Mouse (Mus musculus) granulocyte monocyte progenitor cell, adult 5-6 weeks (primary cell): ENCODE measurements around the gene Plk3. TPM values are rescaled to one million over a fixed set of nuclear protein-coding genes. Genes with fewer than 3 reads are reported as not detected.

Source experiments
- ATAC-seq: replicated peaks from 2 replicates; pipeline ENCODE4 v1.8.0; 2016; ENCODE audit warnings: mild to moderate bottlenecking, moderate TSS enrichment, inconsistent platforms; ENCODE audit not compliant: poor library complexity, severe bottlenecking
- total RNA-seq, 2 experiments: library from RNA; stranded (forward) in 1 of 2; stranded (reverse) in 1 of 2; fragments of 200-712, 200-1000 nt in 1 of 2; fragments of >200 nt in 1 of 2; fragmentation: Nextera tagmentation in 1 of 2; gene quantifications; 2 replicates each; pipeline ENCODE4 v1.2.3; 2014 to 2017

Gene Plk3
- total RNA-seq, 2 experiments from 2014 or later: 1.5 TPM

DNA sequence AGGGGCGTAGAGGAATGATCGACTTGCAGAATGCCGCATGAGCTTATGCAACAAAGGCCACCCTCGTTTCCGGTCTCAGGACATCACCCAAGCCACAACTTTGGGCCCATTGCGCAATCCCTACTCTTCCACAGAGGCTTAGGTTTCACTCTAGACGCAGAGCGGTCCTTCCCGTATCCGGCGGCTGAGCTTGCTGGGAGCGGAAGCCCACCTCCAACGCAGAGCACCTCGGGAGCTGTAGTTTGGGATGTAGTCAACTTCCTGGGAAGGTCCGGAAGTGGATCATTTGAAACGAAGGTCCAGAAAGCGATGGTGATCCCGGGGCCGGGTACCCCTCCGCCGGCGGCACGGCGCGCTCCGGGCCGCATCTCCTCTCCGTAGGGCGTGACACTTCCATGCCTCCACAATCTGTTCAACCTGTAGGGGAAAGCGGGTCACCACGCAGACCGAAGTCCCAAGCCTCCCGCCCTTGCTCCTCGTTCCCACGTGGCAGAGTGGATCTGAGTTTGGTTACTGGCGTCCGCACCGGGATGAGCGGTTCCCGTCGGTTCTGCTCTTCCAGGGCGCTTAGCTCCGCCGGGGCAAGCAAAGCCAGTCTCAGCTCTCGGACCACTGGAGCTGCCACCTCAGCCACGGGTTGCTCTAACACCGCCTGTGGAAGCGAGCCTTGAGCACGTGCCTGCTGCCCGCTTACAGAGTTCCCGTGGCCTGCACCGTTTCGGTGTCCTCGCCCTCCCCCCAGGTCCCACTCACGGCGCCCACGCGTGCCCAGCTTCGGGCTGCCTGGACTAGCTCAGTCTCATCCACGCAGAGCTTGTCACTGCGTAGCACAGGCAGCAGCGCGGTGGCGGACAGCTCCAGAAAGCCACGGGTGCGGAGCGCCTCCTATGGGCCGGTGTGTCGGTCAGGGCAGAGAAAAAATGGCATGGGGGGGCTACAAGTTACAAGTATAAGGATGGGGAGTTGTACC is 13.0 kb downstream of the Plk3 start:
- ATAC-seq: peak; percentile 68

DNA sequence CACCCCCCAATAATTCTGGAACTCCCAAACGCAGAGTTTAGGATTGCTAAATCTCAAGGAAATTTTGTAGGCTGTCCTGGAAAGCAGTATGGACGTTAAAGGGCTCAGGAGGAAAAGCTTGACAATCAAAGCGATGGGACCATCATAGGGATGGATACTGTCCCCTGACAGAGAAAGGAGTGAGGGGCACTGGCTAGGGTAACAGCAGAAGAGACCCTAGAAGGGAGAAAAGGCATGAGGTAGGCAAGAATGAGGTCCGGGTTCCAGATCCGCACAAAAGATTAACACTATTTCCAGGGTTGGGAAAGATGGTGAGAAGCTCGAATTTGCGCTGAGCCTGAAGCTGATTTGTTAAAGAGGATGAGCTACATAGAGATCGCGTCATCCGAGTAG is 13.7 kb downstream of the Plk3 start:
- no peak for ATAC-seq

DNA sequence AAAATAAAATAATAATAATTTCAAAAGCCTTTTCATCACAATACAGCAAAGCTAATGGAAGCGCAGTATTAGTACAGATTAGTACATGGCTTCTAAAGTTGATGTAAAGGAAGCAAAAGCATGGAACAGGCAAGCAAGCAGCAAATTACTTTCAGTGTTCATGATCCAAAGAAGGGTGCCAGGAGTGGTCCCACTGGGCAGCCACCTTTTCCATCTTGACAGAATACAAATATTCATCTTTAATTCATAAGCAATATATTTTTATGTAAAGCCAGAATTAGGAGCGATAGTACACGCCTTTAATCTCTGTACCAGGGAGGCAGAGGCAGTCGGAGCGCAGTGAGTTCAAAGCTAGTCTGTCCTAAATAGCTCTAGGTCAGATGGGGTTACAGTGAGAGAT is 14.1 kb downstream of the Plk3 start:
- no peak for ATAC-seq

DNA sequence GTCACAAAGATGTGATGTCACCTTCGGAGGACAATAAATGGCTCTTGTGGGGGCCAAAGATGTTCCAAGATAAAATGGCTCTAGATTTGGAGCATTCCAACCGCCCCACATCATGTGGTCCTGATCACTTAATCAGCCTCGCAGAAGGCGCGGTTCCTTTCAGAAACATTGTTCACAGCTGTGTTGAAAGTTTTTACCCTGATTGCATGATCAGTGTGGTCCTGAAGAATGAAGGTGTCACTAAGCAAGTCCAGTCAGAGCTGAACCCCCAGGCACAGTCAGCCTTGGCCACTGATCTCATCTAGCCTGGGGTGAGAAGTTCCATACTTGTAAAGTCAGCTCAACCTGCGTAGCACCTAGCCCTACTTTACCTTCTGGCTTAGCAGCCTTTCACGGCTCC is 15.8 kb downstream of the Plk3 start:
- ATAC-seq: peak; percentile 9; the same call in 1 of the 2 replicates

DNA sequence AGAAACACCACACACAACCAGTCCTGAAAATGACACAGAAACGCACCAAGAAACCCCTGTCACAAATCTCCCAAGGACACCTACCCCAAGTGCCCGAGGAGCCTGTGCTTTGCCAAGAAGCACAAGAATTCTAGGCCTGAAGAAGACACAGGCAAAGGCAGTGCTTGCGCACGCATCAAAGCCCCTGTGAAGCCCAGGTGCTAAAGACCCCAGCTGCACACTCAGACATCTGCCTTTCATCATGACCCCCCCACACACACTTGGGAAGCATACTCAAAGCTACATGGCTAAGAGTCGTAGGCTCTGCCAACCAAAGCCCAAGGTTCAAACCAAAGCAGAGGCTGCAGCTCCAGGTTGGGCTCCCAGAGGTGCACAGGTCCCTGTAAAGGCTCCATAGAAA is 18.2 kb downstream of the Plk3 start:
- no peak for ATAC-seq

DNA sequence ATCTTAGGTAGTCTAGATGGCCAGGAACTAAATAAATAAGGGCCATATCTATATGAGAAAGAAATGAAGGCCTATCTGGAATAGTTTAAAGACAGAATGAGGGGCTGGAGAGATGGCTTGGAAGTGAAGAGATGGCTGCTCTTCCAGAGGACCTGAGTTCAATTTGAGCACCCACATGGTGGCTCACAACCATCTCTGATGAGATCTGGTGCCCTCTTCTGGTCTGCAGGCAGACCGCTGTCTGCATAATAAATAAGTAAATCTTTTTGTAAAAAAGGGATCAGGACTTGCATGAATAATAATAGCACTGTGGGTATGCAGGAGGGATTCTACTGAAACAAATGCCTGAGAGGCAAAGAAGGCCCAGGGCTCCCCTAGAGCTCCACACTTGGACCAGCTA is 20.5 kb downstream of the Plk3 start:
- no peak for ATAC-seq

DNA sequence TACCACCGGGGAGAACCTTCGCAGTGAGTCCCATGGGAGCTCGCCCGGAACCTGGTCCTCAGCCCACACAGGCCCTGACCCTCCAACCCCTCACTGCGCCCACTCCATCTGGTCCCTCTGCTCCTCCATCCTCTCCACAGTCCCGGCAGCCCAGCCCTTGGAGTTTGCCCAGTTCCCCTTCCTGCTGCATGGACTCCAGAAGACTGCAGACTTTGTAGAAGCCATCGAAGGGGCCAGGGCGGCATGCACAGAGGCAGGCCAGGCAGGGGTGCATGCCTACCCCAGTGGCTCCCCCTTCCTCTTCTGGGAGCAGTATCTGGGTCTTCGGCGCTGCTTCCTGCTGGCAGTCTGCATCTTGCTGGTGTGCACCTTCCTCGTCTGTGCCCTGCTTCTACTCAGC is 22.8 kb downstream of the Plk3 start:
- ATAC-seq: no peak

DNA sequence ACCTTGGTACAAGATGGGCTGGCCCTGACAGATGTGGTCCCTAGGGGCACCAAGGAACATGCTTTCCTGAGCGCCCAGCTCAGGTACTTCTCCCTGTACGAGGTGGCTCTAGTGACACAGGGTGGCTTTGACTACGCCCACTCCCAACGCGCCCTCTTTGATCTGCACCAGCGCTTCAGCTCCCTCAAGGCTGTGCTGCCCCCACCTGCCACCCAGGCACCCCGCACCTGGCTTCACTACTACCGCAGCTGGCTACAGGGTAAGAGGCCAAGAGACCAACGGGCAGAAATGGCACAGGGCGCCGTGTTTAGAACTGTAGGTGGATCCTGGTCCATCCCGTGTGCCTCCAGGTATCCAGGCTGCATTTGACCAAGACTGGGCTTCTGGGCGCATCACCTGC is 23.5 kb downstream of the Plk3 start:
- ATAC-seq: no peak

DNA sequence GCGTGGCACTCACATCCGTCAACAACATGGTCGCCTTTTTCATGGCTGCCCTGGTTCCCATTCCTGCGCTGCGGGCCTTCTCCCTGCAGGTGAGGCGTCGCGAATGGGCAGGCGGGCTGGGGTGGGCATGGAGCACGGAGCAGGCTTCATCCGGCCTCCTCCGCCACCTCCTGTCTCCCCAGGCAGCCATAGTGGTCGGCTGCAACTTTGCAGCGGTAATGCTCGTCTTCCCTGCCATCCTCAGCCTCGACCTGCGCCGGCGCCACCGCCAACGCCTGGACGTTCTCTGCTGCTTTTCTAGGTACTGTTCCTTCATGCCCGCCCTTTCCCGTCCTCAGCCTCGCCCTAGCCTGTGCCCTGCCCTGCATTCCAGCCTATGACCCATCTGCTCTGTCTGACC is 24.4 kb downstream of the Plk3 start:
- ATAC-seq: no peak

DNA sequence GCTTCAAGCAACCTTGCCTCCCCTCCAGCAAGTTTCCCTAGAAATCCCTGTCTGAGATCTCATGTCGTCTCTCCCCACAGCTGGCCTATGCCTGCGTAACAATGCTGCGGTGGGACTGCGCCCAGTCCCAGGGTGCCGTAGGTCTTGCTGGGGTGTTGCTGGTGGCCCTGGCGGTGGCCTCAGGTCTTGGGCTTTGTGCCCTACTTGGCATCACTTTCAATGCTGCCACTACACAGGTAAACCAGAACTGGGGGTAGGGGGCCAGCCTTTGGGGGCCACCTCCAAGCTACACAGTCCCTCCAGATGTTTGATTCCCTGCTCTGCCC is 25.3 kb downstream of the Plk3 start:
- no peak for ATAC-seq

DNA sequence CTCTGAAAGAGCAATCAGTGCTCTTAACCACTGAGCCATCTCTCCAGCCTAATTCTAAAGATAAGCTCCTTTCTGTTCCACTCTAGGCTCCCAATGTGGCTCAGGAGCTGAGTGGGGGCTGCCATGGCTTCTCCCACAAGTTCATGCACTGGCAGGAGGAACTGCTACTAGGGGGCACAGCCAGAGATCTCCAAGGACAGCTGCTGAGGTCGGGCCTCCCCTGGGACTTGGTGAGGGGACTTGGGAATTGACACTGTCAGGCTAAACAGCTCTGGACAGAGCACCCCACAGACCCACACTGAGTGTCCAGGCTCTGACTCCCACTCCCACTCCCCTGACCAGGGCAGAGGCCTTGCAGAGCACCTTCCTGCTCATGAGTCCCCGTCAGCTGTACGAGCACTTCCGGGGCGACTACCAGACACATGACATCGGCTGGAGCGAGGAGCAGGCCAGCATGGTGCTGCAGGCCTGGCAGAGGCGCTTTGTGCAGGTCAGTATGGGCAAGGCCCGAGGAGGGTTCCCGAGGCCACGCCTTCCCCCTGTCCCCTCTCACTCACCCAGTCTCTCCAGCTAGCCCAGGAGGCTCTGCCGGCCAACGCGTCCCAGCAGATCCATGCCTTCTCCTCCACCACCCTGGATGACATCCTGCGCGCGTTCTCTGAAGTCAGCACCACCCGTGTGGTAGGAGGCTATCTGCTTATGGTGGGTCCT is 25.8 kb downstream of the Plk3 start:
- ATAC-seq: no peak

DNA sequence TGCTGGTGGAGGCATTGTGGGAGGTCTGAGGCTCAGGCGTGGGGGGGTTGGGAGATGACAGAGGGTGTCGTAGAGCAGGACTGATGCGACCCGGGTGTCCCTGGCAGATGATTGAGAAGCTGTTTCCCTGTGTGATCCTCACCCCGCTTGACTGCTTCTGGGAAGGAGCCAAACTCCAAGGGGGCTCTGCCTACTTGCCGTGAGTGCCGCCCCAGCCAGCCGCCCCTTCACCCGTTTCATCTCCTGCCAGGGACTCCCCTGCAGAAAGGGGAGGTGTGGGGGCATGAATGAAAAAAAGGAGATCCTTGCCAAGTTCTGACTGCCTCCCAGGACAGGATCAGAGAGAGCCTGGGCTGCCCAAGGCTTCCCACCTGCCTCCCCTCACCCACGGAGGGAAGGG is 28.6 kb downstream of the Plk3 start:
- no peak for ATAC-seq

DNA sequence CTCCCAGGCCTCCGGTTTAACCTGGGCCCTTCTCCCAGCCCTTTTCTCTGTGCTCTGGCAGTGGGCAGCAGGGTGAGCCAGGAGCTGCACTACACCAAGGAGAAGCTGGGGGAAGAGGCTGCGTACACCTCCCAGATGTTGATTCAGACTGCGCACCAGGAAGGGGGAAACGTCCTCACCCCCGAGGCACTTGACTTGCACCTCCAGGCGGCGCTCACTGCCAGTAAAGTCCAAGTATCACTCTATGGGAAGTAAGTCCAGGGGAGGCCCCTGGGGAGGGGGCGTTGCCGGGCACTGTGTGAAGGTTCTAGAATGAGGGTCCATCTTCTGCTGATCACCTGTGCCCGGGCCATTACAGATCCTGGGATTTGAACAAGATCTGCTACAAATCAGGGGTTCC is 29.1 kb downstream of the Plk3 start:
- ATAC-seq: no peak; the same call in 1 of the 2 replicates

DNA sequence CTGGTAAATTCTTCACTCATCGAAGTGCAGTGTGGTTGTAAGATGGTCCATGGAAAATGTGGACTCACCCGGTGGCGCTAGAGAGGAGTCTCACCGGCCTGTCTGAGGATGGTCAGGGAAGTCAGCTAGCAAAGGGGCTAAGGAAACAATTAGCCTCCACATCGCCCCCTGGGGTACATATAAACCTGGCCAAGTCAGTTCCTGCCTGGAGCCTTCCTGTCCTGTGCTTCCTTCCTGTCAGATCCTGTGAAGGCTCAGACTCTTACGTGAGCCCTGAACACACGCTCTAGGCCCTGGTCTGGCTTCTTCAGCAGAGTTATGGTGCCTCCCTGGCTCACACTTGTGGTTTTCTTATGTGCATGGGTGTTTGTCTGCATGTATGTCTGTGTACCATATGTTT is 32.5 kb downstream of the Plk3 start:
- ATAC-seq: peak; percentile 77

DNA sequence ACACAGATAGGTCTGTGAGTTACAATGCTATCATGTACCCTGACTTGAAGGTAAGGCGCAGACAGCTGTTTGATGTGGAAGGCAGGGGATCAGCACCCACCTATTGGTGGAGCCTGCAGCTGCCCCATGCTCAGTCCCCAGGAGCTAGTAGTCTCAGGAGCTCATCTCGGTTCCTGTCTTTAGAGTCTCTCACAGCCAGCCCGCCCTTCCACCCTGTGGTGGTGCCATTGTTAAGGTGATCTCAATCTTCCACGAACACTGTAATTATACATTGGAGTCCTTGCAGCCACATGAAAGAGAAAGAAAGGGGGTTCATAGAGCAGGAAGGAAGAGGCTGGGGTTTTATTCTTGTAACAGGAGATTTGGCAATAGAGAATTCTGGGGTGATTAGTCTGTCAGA is 33.7 kb downstream of the Plk3 start:
- peak; percentile 6; the same call in 1 of the 2 replicates for ATAC-seq

DNA sequence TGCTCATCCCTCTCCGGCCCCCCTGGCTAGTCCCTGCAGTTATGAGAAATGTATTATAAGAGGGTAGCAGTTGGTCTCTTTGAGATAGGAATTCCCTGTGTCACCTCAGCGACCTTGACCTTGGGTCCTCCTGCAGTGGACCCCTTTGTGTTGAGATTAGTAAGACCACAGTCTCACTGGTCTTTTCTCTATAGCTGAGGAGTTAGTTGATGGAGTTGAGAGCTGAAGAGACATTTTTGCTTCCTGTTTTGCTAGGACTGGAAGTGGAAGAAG is 35.1 kb downstream of the Plk3 start:
- ATAC-seq: no peak

DNA sequence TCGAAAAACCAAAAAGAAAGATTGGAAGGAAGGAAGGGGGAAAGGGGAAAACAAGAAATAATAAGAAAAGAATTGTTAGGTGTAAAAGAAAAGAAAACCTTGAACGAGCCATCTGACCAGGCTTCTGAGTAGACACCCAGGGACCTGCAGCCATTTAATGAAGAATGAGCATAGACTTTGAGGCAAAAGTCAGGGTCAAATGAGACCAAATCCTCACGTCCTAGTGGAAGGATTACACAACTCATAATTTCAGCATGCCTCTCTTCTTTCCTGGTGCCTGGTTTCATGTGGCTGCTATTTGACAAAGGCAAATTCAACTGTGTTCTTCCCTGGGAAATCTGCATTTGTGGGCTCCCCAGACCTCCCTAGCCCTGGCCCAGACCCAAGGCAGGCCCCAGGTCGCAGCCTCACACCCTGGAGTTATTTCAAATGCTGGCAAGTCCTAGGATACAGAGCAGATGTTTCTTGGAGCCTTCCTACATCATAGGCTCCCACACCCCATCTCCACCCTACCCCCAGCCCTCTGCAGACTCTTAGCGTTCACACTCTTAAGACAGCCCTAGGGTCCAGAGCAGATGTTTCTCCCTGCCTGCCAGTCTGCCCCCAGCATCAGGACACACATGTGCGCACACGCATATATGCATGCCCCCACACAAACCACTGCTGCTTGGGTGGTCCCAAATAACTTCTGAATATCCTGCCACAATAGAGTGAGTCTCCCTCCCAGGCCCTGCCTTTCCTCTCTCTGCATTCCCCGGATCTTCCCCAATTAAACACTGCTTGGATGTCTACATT is 35.6 kb downstream of the Plk3 start:
- no peak for ATAC-seq

DNA sequence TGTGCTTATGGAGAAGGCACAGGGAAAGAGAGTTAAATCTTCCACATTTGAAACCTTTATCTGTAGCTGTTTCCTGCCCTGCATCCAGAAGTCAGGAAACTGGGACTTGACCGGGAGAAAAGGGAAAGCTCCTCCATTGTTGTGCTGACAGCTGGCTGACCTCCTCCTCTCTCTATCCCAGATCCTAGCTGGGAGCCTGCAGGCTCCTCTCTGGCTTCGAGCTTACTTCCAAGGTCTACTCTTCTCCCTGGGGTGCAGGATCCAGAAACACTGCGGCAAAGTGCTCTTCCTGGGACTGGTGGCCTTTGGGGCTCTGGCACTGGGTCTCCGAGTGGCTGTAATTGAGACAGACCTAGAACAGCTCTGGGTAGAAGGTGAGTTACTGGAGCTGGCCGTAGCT is 37.1 kb downstream of the Plk3 start:
- no peak for ATAC-seq

DNA sequence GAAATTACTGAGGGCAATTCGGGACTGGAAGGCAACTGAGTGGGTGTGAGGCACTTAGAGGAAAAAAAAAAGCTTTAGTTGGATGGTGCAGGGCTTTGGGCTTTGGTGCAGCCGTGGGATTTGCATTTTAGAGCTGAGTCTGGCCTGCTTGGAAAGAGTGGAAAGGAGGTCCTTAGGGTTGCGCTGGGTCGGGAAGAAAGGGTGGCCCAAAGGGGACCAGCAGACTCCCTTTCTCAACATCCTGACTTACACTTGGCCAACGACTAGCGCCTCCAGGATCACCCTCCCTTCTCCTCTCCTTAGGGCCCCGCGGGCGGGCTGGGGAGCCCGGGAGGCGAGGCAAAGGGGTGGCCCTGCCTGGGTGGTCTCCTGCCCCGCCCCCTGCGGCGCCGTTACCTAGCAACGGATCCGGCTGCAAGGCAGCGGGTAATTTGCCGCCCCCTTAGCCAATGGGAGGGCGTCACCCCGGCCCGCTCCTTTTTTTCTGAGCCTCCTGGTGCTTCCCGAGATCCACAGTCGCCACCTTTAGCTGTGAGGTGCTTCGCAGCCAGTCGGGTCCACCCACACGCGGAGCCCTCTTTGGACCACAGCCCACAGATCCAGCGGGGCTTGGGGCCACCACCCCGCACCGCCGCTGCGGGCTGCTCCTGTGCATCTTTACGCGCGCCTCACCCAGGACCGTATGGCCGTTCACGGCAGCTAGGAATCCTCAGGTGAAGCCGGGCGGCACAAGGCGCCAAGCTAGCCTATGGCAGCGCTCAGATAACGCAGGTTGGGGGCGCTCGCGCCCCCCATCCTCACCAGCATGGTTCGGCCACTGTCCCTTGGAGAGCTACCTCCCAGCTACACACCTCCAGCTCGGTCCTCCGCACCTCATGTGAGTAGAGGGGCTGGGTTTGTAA is 38.0 kb downstream of the Plk3 start, which contains the start of gene Ptch2:
Gene Ptch2 (plus strand): TSS at position 525 of the 902 bp plus-strand sequence.
- ATAC-seq: peak; percentile 73
